Mouse (Mus musculus) heart, adult 9 months (tissue): ENCODE results near the gene Sult1a1.

Experiments used
- DNase-seq, 2 experiments: peaks; one replicate each; pipeline ENCODE4 v3.0.0; 2022; ENCODE audit warnings: low spot score in 2 of 2

Sult1a1 gene

DNA sequence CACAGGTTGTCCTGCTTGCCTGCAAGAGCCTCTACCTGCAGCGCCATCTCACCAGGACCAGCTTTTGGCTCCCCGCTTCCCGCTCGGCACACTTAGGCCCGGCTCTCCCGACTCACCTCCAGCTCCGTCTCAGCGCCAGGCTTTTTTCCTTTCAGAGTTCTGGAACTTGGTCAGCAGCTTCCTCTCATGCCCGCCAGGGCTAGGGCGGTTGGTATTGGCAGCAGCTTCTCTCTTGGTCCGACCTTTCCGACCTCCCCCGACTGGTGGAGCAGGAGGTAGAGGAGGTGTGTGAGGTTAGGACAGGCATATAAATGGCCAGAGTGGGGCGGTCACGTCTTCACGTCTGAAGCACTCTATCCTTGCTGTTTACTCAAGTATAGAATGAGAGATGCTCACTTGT lies 51.5 kb downstream of the Sult1a1 start:
- DNase-seq = no peak

DNA sequence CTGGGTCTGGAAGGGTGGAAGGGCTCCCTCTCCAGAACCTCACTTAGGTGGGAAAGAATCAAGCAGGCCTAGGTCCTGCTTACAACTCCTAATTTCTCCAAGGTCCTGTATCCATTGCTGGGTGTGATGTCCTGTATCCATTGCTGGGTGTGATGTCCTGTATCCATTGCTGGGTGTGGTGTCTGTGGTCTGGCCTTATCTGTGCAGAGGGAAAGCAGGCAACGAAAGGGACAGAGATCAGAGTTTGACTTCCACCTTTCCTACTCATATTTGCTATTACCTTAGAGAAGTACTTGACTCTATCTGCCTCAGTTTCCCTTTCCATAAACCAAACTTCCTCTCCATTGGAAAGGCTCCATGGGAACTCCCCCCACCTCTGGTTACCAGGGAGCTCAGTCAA lies 52.9 kb downstream of the Sult1a1 start:
- DNase-seq = no peak
